Mouse (Mus musculus): ENCODE results near the gene Gdf15. TPM values are rescaled to one million over a fixed set of nuclear protein-coding genes. Genes with fewer than 3 reads are reported as not detected.

Gdf15 gene
- polyA plus RNA-seq, 1 experiment: 6.0 TPM

DNA sequence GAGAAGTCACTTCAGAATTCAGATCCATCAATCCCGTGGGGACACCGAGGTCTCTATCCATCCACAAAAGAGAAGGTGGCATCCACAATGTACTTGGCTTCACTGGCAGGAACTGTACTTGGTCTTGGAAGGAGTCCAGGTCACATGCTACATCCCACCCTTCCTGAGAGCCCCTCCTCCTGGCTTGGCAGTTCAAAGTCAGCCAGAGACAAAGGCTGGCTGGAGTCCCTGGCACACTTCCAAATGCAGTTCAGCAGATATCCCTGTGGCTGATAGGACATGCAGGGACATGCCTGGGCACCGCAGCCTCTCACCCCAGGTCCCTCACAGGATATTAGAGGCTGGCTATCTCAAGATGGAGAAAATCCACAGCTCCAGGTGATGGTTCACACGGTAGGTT is 17.1 kb upstream of the Gdf15 start:
- Histone ChIP-seq H3K27ac (ENCODE audit: insufficient read depth, low read length) (no peak overlapping the region), H3K4me1 (ENCODE audit: control insufficient read depth, insufficient read depth, insufficient read length) (peaks cover 5% of the 10 kb centered on the region), H3K36me3 (ENCODE audit: control insufficient read depth, insufficient read depth, low read length) (peaks cover 7% of the 10 kb centered on the region), H3K27me3 (ENCODE audit: control insufficient read depth, insufficient read depth, low read length) (no peaks in the 10 kb centered on the region), H3K4me3 (ENCODE audit: extremely low read depth, insufficient read depth, insufficient read length) (no peak overlapping the region)
- TF ChIP-seq CTCF (IDR thresholded peaks at IDR 0.05; ENCODE audit: extremely low read depth, insufficient read depth, insufficient read length, insufficient replicate concordance) (no peak), POLR2A (IDR thresholded peaks at IDR 0.05; ENCODE audit: low read depth, low read length) (no peak)
- DNase-seq (ENCODE audit: low read depth in 1 of 2, low spot score in 2 of 2): no peak
- 61% methylated on average over 4 of the region's 4 CpGs for WGBS

DNA sequence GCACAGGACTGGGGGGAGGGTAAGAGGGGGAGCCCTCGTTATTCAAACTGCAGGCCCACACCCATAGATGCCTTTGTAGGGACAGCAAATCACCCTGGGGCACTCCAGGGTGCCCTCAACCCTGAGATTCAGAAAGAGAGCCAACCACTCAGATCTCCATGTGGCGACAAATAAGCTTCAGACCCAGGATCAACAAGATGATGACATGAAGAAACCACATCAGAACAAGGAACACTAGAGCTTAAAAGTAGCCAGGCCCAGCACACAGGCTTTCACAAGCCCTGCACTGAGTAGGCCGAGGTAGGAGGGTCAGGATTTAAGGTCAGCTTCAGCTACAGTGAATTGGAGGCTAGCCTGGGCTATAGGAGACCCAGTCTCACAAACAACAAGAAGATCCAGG is 16.7 kb upstream of the Gdf15 start:
- no peak overlapping the region for H3K4me3 ChIP-seq (ENCODE audit: extremely low read depth, insufficient read depth, insufficient read length)
- H3K4me1 ChIP-seq (ENCODE audit: control insufficient read depth, insufficient read depth, insufficient read length): peaks cover 3% of the 10 kb centered on the region; the same call in 1 of the 2 replicates
- H3K27ac ChIP-seq (ENCODE audit: insufficient read depth, low read length): no peak overlapping the region
- no peaks in the 10 kb centered on the region for H3K27me3 ChIP-seq (ENCODE audit: control insufficient read depth, insufficient read depth, low read length)
- peaks cover 7% of the 10 kb centered on the region for H3K36me3 ChIP-seq (ENCODE audit: control insufficient read depth, insufficient read depth, low read length)
- no peak for DNase-seq (ENCODE audit: low read depth in 1 of 2, low spot score in 2 of 2)
- TF ChIP-seq POLR2A (IDR thresholded peaks at IDR 0.05; ENCODE audit: low read depth, low read length): no peak
- no peak for TF ChIP-seq CTCF (IDR thresholded peaks at IDR 0.05; ENCODE audit: extremely low read depth, insufficient read depth, insufficient read length, insufficient replicate concordance)
- 81% methylated on average over 3 of the region's 3 CpGs for WGBS

DNA sequence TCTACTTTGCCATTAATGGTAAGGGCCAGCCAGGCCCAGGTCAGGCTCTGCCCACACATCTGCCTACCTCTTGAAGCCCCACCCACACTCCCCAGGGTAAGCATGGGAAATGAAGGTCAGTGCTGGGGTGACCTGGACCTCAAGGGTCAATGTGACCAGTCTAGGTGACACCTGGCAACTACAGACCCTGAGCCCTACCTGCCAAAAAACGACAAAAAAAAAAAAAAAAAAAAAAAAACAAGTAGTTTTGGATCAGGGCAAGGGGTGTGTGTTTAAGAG is 15.8 kb upstream of the Gdf15 start:
- no peak for DNase-seq (ENCODE audit: low read depth in 1 of 2, low spot score in 2 of 2)
- Histone ChIP-seq H3K36me3 (ENCODE audit: control insufficient read depth, insufficient read depth, low read length) (peaks cover 7% of the 10 kb centered on the region), H3K4me3 (ENCODE audit: extremely low read depth, insufficient read depth, insufficient read length) (no peak overlapping the region), H3K27ac (ENCODE audit: insufficient read depth, low read length) (no peak overlapping the region), H3K27me3 (ENCODE audit: control insufficient read depth, insufficient read depth, low read length) (no peaks in the 10 kb centered on the region), H3K4me1 (ENCODE audit: control insufficient read depth, insufficient read depth, insufficient read length) (no peaks in the 10 kb centered on the region)
- WGBS: 44% methylated on average over 1 of the region's 1 CpGs
- TF ChIP-seq CTCF (IDR thresholded peaks at IDR 0.05; ENCODE audit: extremely low read depth, insufficient read depth, insufficient read length, insufficient replicate concordance) (no peak), POLR2A (IDR thresholded peaks at IDR 0.05; ENCODE audit: low read depth, low read length) (no peak)

DNA sequence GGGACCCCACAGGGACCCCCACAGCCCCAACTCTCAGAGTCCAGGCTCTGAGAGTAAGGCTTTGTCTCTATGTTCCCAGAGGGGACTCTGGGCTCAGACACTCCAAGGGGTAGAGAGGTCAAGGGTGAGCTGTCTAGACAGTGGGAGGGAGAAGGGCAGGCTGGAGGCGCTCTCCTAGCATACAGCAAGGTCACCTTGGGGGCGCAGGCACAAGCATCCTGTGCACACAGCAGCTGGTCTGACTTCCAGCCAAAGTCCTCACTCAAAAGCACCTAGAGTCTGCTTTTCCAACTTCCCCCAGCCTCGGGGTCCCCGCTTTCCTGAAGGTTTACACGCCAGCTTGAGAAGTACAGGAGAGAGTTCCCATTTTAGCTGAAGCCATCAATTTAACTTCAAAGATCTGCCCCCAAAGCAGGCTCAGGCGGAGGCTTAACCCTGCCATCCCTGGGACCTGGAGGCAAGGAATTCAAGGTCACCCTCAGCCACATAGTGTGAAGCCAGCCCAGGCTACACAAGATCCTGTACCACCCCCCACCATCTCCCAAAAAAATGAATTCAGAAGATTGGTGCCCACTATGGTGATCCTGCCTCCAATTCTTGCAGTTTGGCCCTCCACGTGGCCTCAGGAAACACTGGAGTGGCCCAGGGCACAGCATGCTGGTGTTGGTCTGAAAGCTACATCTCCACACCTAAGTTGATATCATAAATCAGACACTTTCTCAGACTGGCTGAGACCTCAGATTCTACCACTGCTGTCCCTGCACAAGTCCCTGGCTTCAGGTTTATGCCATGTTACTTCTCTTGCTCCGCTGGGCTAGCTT is 15.3 kb upstream of the Gdf15 start:
- no peak overlapping the region for H3K4me3 ChIP-seq (ENCODE audit: extremely low read depth, insufficient read depth, insufficient read length)
- 88% methylated on average over 8 of the region's 8 CpGs for WGBS
- no peaks in the 10 kb centered on the region for H3K27me3 ChIP-seq (ENCODE audit: control insufficient read depth, insufficient read depth, low read length)
- no peak for DNase-seq (ENCODE audit: low read depth in 1 of 2, low spot score in 2 of 2)
- peaks cover 7% of the 10 kb centered on the region for H3K36me3 ChIP-seq (ENCODE audit: control insufficient read depth, insufficient read depth, low read length)
- TF ChIP-seq CTCF (IDR thresholded peaks at IDR 0.05; ENCODE audit: extremely low read depth, insufficient read depth, insufficient read length, insufficient replicate concordance) (no peak), POLR2A (IDR thresholded peaks at IDR 0.05; ENCODE audit: low read depth, low read length) (no peak)
- H3K4me1 ChIP-seq (ENCODE audit: control insufficient read depth, insufficient read depth, insufficient read length): no peaks in the 10 kb centered on the region
- H3K27ac ChIP-seq (ENCODE audit: insufficient read depth, low read length): no peak overlapping the region

DNA sequence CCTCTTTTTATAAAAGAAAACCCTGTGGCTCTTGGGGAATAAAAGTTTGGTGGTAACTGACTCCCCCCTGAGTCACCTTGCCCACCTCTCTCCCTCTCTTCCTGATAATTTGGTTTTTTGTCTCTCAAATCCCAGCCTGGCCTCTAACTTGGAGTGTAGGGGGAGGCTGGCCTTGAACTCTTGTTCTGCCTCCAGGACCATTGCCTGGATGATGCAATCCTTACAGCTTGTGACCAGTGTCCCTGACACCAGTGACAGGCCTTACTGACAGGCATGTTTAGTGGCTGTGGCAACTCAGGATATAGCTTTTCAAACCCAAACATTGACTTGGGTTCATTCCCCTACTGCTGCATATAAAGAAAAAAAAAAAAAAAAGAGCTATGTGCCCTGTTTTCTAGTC is 14.5 kb upstream of the Gdf15 start:
- no peak overlapping the region for H3K27ac ChIP-seq (ENCODE audit: insufficient read depth, low read length)

DNA sequence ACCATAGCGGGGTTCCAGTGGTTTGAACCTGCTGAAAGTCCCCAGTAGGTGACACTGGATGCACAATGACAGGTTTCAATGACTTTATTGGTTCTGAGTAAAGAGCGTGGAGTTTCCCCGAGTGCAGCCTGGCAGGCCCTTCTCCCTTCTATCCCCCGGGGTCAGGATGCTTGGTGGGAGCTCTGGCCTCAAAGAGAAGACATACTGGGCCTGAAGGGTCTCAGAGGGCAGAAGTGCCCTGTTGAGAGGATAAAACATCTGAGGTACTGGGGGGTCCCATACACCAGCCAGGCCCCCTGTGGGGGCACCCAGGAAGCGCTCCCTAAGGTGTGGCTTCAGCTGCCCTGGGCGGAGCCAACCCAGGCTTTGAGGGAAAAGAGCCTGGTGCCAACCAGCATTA is 14.1 kb upstream of the Gdf15 start:
- 87% methylated on average over 6 of the region's 6 CpGs for WGBS
- Histone ChIP-seq H3K4me3 (ENCODE audit: extremely low read depth, insufficient read depth, insufficient read length) (no peak overlapping the region), H3K27me3 (ENCODE audit: control insufficient read depth, insufficient read depth, low read length) (no peaks in the 10 kb centered on the region), H3K4me1 (ENCODE audit: control insufficient read depth, insufficient read depth, insufficient read length) (no peaks in the 10 kb centered on the region), H3K27ac (ENCODE audit: insufficient read depth, low read length) (no peak overlapping the region; the same call in 1 of the 2 replicates), H3K36me3 (ENCODE audit: control insufficient read depth, insufficient read depth, low read length) (peaks cover 4% of the 10 kb centered on the region)
- TF ChIP-seq CTCF (IDR thresholded peaks at IDR 0.05; ENCODE audit: extremely low read depth, insufficient read depth, insufficient read length, insufficient replicate concordance): no peak
- no peak for TF ChIP-seq POLR2A (IDR thresholded peaks at IDR 0.05; ENCODE audit: low read depth, low read length)
- no peak for DNase-seq (ENCODE audit: low read depth in 1 of 2, low spot score in 2 of 2)

More for the DNA sequence above, 14.5 kb upstream of the Gdf15 start:
- DNase-seq (ENCODE audit: low read depth in 1 of 2, low spot score in 2 of 2): no peak
- TF ChIP-seq CTCF (IDR thresholded peaks at IDR 0.05; ENCODE audit: extremely low read depth, insufficient read depth, insufficient read length, insufficient replicate concordance) (no peak), POLR2A (IDR thresholded peaks at IDR 0.05; ENCODE audit: low read depth, low read length) (no peak)
- H3K4me3 ChIP-seq (ENCODE audit: extremely low read depth, insufficient read depth, insufficient read length): no peak overlapping the region
- H3K36me3 ChIP-seq (ENCODE audit: control insufficient read depth, insufficient read depth, low read length): peaks cover 5% of the 10 kb centered on the region
- no peaks in the 10 kb centered on the region for H3K4me1 ChIP-seq (ENCODE audit: control insufficient read depth, insufficient read depth, insufficient read length)
- H3K27me3 ChIP-seq (ENCODE audit: control insufficient read depth, insufficient read depth, low read length): no peaks in the 10 kb centered on the region

DNA sequence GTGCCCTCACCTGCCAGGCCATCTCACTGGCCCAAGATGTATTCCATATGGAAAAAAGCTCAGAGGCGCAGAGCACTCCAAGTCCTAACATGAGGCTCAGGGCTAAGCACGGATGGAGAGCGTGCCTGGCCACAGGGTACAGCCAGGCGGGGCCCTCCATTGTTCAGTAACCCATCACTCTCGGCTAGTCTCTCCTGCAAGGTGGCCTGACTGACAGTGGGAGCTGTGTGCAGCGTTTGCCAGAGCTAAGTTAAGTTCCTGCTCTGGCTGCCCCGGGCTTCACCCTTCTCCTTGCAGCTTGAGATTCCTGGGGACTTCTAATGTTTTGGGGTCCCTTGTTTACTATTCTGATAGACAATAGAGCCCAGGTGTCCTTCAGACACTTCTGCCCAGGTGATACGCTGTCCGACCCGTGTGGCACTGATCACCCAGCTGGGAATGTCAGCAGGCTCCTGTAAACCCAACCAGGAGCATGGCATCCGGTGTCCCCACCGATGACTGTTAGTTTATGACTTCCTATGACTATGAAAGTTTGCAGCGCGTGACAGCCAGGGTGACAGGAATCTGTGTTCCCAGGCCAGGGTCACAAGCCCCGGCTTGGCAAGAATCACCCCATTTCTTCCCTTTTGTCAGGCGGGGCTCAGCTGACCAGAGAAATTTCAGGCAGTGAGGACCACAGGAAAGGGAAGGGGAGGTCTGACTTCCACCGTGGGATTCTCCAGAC is 13.4 kb upstream of the Gdf15 start:
- Histone ChIP-seq H3K36me3 (ENCODE audit: control insufficient read depth, insufficient read depth, low read length) (peaks cover 4% of the 10 kb centered on the region), H3K4me3 (ENCODE audit: extremely low read depth, insufficient read depth, insufficient read length) (no peak overlapping the region), H3K4me1 (ENCODE audit: control insufficient read depth, insufficient read depth, insufficient read length) (no peaks in the 10 kb centered on the region), H3K27ac (ENCODE audit: insufficient read depth, low read length) (no peak overlapping the region), H3K27me3 (ENCODE audit: control insufficient read depth, insufficient read depth, low read length) (no peaks in the 10 kb centered on the region)
- no peak for DNase-seq (ENCODE audit: low read depth in 1 of 2, low spot score in 2 of 2)
- TF ChIP-seq CTCF (IDR thresholded peaks at IDR 0.05; ENCODE audit: extremely low read depth, insufficient read depth, insufficient read length, insufficient replicate concordance) (no peak), POLR2A (IDR thresholded peaks at IDR 0.05; ENCODE audit: low read depth, low read length) (no peak)
- WGBS: 46% methylated on average over 17 of the region's 17 CpGs

Data from spleen, adult 2 months (tissue).